Mouse (Mus musculus) thymus, adult 18-20 months (tissue): ENCODE measurements at regions not wholly inside any gene's neighbourhood (a gene's known extent, or its start where the extent isn't known, plus 50 kb on each side); places are given as distances from the start of the nearest gene placed in this dataset.
A peak's percentile ranks its signal among the peaks of the same experiment; 100 is the strongest.
"Not testable (repeated sequence)": the region's sequence is repeated elsewhere in the genome, so short reads cannot be mapped to it uniquely, and the experiment has no call there.

Experiments used
- DNase-seq, 2 experiments: peaks; one replicate each; pipeline ENCODE4 v3.0.0; 2022; ENCODE audit warnings: mixed read lengths in 2 of 2

DNA sequence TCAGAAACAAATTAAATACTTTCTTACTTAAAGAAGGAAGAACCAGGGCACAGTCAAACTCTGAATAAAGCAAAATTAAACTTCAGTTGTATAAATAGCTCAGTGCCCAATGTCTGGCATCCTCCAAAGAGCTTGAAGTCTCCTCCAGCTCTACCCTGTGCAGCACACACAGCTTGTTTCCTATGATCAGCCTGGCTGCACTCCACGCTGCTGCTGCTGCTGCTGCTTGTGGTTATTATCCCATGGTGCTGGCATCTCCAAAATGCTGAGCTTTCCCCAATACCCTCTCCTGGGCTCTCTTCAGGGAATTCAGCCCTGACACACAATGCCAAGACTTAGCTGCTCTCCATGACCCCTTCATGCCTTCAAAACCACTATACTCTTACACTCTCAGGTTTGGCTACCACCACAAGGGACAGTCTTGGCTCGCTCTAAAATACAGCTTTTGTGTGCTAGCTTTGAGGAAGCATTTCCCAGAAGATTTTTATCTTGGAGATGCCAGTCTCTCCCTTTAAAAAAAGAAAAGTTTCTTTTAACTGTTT lies 121.0 kb downstream of the Rab10 start:
- DNase-seq = not testable (repeated sequence)

DNA sequence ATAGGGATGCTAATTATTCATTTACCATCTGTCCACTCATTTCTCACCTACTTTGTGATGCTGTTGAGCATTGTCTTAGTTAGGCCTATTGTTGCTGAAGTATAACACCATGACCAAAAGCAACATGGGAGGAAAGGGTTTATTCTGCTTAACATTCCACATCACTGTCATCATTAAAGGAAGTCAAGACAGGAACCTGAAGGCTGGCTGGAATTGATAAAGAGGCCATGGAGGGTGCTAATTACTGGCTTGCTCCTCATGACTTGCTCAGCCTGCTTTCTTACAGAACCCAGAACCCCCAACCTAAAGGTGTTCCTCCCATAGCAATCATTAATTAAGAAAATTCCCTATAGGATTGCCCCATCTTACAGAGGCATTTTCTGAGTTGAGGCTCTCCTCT lies 121.6 kb downstream of the Rab10 start:
- DNase-seq = no peak

DNA sequence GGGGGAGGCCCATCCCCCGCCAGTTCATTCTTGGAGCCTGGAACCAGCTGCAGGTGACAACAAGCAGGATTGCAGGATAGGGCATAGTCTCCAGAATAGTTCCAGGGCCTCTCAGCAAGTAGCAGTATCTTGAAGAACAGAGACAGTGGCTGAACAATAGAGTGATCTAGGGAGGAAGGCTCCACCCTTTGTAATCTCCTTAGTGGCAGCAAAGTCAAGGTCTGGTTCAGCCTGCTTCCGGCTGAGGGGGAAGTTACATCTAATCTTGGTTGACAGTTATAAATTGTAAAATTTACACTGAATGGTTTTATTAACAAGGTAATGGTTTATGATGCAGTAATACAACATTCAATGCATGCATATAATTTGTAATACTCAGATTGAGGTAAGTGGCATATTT lies 136.4 kb downstream of the Rab10 start:
- no peak for DNase-seq

DNA sequence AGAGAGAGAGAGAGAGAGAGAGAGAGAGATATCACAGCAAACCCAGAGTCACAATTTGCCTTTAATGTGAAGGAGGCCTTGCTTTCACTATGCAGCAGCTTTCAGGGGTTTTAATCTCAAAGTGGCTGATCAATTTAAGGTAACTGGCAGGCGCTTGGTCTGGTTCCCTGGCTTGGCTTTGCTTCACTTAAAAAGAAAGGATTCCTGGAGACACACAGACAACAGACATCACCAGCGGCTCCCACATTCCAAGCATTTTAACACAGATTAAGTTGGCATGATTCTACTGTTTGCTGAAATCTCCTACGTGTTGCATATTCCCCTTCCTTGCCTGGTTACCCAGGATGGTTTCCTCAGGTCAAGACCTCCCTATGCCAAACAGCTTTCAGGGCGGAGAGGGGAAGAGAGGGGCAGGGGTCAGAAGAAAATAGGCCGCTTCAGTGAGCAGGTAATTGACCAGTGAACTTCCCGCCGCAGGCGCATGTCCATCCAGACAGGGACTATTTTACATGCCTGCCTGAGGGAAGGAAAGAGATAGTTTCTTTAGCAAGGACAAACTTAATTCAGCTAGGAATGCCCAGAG lies 140.0 kb downstream of the Rab10 start:
- not testable (repeated sequence) for DNase-seq

DNA sequence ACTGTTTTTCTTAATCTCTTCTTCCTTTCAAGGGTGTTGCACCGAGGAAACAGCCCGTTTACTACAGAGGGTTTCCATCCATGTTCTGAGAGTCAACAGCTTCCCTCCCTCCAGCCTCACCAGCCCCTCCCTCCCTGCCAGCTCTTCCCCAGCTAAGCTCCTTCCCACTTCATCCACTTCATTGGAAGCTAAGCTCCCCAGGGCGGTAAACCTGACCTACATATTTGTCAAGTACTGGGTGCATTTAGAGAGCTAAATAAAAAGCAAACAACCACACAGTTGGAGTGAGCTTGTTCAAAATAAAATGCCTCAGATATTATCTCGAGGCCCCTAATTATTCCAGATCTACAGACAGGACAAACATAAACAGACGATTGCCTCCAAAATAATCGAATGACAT lies 148.1 kb downstream of the Rab10 start:
- not testable (repeated sequence) for DNase-seq

DNA sequence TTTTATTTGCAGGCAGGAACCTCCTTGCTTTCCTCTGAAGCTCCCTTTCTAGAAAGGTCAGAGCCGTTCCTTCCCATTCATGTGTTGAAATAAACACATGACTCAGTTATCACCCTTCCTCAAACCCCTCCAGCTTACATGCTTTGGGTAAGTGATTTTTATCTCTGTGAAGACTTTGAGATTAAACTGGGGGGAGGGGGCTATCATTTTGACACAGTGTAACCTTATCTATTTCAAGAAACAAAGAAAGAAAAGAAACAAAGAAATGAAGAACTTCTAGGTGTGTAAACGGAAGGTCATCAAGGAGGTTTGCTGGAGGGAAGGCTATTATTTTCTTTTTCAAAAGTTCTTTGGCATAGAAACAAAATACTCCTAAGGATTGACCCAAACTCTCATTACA lies 151.0 kb downstream of the Rab10 start:
- DNase-seq = not testable (repeated sequence)

DNA sequence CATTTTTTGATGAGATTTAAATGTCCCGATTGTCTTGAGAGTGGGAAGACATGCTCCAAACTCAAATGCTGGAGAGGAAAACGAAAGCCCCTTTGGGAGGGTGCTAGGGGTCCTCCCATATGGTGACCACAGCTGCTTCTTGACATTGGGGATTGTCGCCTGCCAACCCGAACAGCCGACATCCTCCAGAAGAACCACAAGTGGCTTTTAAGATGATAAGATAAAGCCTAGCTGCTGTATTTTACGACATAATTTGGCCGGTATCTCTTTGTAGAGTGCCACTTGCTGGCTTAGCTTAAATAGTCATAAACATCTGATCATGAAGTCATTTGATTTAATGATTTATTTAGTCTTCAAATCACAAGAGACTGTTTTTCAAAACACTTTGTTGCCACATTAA lies 156.1 kb downstream of the Rab10 start:
- not testable (repeated sequence) for DNase-seq

DNA sequence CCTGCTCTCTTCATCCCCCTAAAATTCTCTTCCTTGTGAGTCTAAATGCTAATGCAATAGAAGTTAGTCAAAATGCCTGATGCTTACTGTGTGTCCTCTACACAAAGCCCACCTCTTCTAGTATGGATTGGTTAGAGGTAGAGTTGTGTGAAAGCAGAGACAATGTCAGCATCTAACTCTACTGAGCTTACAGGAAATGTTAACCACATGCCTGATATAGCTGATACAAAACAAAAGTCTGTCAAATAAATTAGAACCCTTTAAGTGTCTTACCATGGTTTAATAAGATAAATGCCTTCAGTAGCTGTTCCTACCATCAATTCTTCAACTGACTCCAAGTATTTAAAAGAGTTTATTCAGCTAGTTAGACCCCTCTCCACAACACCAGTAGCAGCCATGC lies 177.2 kb downstream of the Rab10 start:
- not testable (repeated sequence) for DNase-seq

DNA sequence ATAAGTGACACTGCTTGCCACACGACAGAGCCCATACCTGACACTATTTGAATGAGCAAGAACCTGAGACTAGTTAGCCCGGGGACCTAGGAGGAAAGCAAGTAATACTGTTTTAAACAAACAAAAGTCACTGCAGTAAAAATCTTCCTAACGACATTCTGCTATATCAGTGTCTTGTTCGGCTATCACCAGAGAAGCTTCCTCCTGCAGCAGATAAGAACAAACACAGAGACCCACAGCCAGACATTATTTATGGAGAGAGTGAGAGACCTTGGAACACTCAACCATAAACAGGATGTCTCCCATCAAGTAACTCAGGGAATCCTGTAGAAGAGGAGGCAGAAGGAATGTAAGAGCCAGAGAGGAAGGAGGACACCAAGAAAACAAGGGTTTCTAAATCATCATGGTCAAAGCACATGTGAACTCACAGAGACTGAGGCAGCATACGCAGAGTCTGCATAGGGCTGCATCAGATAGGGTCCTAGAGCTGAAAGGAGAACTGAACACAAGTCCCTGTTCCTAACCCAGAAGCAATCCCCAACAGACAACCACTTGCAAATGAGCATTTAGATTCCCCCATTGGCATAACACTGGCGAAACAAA lies 178.5 kb downstream of the Rab10 start:
- not testable (repeated sequence) for DNase-seq

DNA sequence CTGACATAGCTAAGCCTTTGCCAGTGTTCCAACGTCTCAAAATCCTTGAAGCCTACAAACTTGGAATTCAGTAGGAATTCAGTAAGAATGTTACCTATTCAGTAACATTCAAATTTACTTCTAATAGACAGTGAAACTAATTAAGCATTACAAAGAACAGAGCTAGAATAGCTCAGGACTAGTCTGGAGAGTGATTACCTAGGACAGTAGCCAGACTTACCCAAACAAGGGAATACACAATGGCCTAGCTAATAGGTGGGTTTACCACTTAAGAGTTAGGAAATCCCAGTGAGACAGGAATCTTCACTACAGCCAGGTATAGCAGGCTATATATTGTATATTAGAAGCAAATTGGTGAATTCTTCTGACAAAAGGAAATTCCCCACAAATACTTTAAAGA lies 182.4 kb downstream of the Rab10 start:
- DNase-seq = not testable (repeated sequence)

DNA sequence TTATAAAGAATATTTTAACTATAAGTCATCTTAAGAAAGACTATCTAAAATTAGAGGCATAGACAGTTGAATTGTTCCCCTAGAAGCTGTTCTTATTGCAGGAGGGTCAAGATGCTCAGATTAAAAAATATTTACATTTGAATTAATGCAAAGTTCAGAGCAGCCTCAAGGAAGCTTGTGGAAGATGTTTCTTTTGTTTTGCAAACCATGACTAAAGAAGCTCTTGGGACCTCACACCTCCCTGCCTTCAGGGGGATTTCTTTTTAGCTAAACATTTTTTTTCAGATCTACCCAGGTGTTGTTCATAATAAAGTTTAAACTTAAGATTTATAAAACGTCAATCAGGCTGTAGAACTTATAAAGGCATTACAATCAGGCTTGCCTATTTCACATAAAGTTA lies 185.7 kb downstream of the Rab10 start:
- no peak for DNase-seq

DNA sequence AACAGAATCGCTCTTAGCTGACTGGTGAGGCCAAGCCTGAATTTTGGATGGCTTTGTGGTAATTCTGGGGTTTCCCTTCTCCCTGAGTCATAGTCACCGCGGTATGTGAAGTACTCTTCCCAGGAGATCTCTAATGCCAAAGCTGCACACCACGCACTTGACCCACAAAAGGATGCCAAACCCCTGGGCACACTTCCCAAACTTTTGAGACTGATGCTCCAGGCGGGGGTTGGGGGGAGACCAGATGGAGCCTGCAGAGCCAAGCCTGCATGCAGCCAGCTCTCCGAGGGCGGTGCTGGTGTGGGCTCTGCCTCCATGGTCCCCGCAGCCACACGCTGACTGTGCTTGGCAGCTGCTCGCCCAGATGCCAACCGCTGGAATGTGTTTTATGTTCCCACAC lies 199.2 kb downstream of the Rab10 start:
- not testable (repeated sequence) for DNase-seq

DNA sequence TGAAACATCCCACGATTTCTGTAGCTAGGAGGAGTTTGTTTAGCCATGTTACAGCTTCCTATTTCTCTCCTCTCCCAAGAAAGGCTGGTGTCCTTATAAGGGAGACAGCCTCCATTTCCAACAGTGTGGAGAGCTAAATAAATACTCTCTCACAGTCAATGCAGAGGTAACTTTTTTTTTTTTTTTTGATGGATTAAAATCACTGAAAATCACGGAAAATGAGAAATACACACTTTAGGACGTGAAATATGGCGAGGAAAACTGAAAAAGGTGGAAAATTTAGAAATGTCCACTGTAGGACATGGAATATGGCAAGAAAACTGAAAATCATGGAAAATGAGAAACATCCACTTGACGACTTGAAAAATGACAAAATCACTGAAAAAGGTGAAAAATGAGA lies 200.1 kb downstream of the Rab10 start:
- DNase-seq = peak in 1 of 2 experiments; percentile 11

DNA sequence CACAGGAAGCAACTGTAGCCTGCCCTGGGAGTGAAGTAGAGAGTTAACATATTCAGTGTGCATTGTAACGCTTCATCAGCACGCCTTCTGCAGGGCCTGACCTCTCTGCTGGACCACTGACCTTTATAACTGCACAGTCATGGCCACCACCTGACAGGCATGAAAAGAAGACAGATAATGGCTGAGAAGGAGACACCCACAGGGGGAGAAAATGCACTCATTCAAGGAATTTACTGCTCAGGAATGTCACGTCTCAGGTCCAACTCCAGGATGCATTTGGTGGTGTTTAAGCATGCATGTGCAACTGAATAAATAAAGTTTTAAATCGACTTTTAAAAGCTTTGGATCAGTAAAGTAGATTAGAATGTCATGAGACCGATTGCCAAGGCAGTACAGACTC lies 207.8 kb downstream of the Rab10 start:
- not testable (repeated sequence) for DNase-seq

DNA sequence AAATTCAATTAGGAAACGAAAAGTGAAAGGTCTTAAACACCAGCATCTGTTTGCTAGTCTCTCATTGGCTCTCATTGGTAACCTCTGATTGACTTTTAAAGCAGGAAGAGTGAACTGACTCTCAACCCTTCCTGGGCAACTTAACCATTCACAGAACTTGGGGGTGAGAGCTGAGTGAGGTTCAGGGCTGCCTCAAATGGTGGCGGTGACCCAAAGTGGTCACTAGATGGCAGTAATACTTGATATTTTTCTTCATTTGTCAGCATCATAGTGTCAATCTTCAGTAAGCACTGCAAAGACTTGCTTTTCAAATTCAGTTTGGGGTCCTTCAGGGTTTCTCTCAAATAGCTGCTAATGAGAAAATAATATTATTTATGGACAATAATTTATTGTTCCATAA lies 211.6 kb downstream of the Rab10 start:
- peak; percentile 2 to 3 for DNase-seq

DNA sequence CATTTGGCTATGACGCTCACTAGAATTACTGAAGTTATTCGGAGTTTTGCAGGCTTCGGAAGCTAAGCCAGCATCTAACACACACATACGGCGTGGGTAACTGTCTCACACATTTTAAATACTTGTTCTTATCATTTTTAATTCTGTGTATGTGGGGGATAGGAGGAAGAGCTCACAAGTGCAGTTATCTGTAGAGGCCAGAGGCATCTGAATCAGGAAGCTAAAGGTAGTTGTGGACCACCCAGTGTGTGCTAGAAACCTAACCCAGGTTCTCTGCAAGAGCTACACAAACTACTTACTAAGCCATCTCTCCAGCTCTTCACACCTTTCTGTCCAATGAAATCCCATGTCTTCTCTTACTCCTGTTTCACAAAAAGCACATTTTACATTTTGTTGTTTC lies 215.3 kb downstream of the Rab10 start:
- DNase-seq = no peak

DNA sequence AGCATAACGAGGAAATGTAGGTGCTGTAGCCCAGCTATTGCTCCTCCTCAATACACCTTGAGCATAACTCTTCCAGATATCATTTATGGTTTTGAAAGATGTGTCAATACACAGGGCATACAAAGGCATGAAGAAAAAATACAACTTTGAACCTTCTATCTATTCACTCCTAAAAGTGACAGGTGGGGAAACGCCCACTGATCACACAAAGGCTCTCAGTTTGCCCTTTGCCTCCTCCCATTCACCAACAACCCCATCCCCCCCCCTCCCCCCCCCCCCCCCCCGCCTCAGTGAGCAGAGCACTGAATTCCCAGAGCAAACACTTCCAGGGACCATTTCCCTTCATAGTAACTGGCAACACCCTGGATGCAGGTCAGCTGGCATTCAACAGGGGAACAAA lies 216.8 kb downstream of the Rab10 start:
- DNase-seq = not testable (repeated sequence)

DNA sequence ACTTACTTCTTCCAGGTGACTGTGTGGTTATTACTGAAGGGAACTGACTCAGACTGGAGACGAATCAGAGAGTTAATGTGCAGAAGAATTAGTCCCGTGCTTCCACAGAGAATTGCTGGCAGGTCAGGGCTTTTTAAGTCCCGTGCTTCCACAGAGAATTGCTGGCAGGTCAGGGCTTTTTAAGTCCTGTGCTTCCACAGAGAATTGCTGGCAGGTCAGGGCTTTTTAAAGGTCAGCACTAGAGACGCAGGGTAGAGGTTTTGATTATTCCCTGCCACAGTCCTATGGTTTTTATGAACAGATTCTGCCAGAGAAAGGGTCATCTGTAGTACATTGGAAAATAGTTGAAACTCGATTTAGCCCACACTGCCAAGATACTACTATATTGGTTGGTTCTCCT lies 260.2 kb downstream of the Rab10 start:
- DNase-seq = not testable (repeated sequence)

DNA sequence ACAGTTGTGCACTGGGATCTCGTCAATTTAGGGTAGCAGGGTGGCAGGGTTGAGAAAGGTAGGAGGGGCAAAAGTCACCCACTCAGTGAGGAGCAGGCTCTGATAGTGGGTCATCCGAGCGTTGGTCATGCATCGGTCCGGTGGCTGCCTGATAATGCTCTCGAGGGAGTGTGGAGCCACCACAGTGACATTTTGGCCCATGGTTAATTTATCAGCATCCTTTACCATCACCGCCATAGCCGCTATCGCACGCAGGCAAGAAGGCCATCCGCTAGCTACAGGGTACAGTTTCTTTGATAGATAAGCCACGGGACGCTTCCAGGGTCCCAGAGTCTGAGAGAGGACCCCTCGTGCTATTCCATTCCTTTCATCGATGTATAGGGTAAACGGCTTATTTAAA lies 291.3 kb downstream of the Rab10 start:
- not testable (repeated sequence) for DNase-seq

DNA sequence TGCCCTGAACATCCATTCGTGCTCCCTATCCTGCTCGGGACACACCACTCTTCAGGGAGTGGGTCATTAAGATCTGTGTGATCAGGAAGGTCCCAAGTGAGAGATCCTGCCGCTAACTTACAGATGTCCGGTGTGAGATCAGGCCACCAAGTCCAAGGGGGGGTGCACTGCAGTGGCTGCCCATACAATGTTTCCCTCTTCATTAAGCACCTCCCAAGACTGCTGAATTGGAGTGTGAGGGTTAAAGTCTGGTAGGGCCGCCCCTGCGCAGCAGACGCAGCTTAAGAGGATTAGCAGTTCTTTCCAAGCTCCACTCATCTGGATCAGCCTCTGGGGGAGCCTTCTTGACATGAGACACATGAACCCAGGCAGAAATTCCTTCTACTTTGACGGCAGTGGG lies 293.0 kb downstream of the Rab10 start:
- DNase-seq = not testable (repeated sequence)
